Mouse (Mus musculus): Measurements from ENCODE around the gene Pax8.

DNA sequence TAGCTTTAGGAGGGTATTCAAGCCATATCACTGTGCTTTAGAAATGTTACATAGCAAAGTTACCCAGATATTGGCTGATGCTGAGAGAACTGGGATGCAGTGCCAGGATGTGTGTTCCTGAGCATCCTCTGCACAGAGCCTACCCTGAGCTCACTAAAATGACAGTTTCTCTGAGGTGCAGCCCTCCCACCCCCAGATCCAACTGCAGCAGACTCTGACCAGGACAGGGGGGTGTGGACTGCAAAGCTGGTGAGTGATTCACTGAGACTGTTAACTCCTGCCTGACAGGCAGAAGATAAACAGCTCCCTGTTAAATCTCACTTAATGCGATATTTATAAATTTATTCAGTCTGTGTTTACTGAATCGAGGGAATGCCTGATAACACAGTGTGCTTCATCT is 25.5 kb upstream of the Pax8 start:
- TF ChIP-seq REST (IDR thresholded peaks at IDR 0.05; ENCODE audit: insufficient read depth, insufficient read length) (no peak), POLR2A (IDR thresholded peaks at IDR 0.05; ENCODE audit: insufficient read length, low read depth) (no peak), MYOG (IDR thresholded peaks at IDR 0.05; ENCODE audit: control insufficient read depth in 1 of 3, insufficient read depth in 1 of 3, insufficient read length in 2 of 3, low read depth in 2 of 3) (no peak), POLR2AphosphoS2 (IDR thresholded peaks at IDR 0.05; ENCODE audit: insufficient read length, low read depth) (no peak)
